Mouse (Mus musculus) megakaryocyte, embryonic 14.5 days (primary cell): Measurements from ENCODE around the gene Top1.

Source experiments
- FLI1 ChIP-seq: IDR thresholded peaks from 2 replicates; pipeline ENCODE4 v1.6.1; 2012; ENCODE audit warnings: low read length, inconsistent platforms, mixed read lengths
- GATA1 ChIP-seq: IDR thresholded peaks from 3 replicates; pipeline ENCODE4 v1.6.1; 2012; ENCODE audit warnings: mixed read lengths, low read length, inconsistent platforms, borderline replicate concordance

DNA sequence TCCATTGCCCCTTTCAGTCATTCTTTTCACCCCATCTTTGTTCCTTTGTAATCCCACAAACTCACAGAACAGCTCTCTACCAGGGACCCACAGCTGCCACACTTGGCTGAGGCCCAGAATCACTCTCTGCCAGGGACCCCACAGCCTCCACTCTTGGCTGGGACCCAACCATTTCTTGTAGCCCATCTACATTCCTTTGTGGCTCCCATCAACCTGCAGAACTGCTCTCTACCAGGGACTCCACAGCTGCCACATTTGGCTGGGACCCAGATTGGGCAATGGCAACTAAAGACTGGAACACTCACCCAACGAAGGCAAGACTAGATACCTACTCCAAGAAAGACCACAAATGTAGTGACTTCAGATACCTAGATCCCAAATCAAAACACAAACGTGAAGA, 35.7 kb upstream of the Top1 start:
- TF ChIP-seq FLI1 (no peak), GATA1 (no peak)
